Mouse (Mus musculus) midbrain, embryonic 14.5 days (tissue): ENCODE data around the gene Sik3. TPM values are rescaled to one million over a fixed set of nuclear protein-coding genes. Genes with fewer than 3 reads are reported as not detected.

ENCODE experiments used
- ATAC-seq: fragments of 200-750 bp; cut with Nextera tagmentation; 2 replicates; pipeline ENCODE4 v1.8.0; 2017; ENCODE audit warnings: moderate number of reproducible peaks, moderate library complexity; ENCODE audit not compliant: low FRiP score, low TSS enrichment
- DNase-seq: peaks from one replicate; pipeline ENCODE4 v3.0.0-alpha.2; 2015
- H3K27ac ChIP-seq: fragments of 300-500 bp; sonication (generic); replicated peaks from 2 replicates; pipeline ENCODE4 v1.5.1; 2014; ENCODE audit warnings: mild to moderate bottlenecking, low read depth, low read length, moderate library complexity
- H3K27me3 ChIP-seq: fragments of 300-500 bp; sonication (generic); 2 replicates; pipeline ENCODE4 v1.6.1; 2014; ENCODE audit warnings: low read length, control low read depth, mixed read lengths; ENCODE audit not compliant: control insufficient read depth, insufficient read depth
- H3K36me3 ChIP-seq: fragments of 300-500 bp; sonication (generic); 2 replicates; pipeline ENCODE4 v1.6.1; 2014; ENCODE audit warnings: low read length, control low read depth; ENCODE audit not compliant: control insufficient read depth, insufficient read depth
- H3K4me1 ChIP-seq: fragments of 300-500 bp; sonication (generic); 2 replicates; pipeline ENCODE4 v1.6.1; 2014; ENCODE audit warnings: mild to moderate bottlenecking, antibody characterized with exemption, low read length, control low read depth; ENCODE audit not compliant: control insufficient read depth, insufficient read depth
- H3K4me2 ChIP-seq: fragments of 300-500 bp; sonication (generic); 2 replicates; pipeline ENCODE4 v1.6.1; 2014; ENCODE audit warnings: mild to moderate bottlenecking, low read length, moderate library complexity
- H3K4me3 ChIP-seq: fragments of 300-500 bp; sonication (generic); replicated peaks from 2 replicates; pipeline ENCODE4 v1.5.1; 2014; ENCODE audit warnings: low read depth, low read length
- H3K9ac ChIP-seq: fragments of 300-500 bp; sonication (generic); replicated peaks from 2 replicates; pipeline ENCODE4 v1.6.1; 2014; ENCODE audit warnings: mild to moderate bottlenecking, low read length, moderate library complexity
- H3K9me3 ChIP-seq: fragments of 300-500 bp; sonication (generic); 2 replicates; pipeline ENCODE4 v1.6.1; 2016; ENCODE audit warnings: low read length, control low read depth, mixed read lengths; ENCODE audit not compliant: control insufficient read depth
- WGBS: fragments of 180-500 bp; shearing (Covaris S2); extraction: QIAGEN DNeasy Blood & Tissue Kit; methylation state at CpG from one replicate; pipeline ENCODE4 v1.1.7; 2014; 5-methylcytosine and 5-hydroxymethylcytosine counted together
- polyA plus RNA-seq: library from polyadenylated mRNA; unstranded; fragments of >200 nt; fragmentation: Nextera tagmentation; extraction: Ambion mirVana; gene quantifications from 2 replicates; pipeline ENCODE4 v1.2.1, GENCODE M21; 2014

Sik3 gene
- polyA plus RNA-seq, 1 experiment from 2014 or later, result 10.3 TPM

- peak; percentile 95 for ATAC-seq
- peaks cover 5% of the 10 kb centered on the region for H3K4me1 ChIP-seq
- H3K27ac ChIP-seq, result peak within 1 kb of the TSS; percentile 64; the same call in 1 of the 2 replicates
- H3K9me3 ChIP-seq, result no peaks in the 10 kb centered on the region
- WGBS, result 6% methylated on average over 45 of the region's 45 CpGs
- peaks cover 6% of the 10 kb centered on the region; the same call in 1 of the 2 replicates for H3K27me3 ChIP-seq
- DNase-seq, result peak; percentile 94
- peaks cover 34% of the 10 kb centered on the region for H3K36me3 ChIP-seq
- peak within 1 kb of the TSS; percentile 70 for H3K4me3 ChIP-seq
- peak within 1 kb of the TSS; percentile 93 for H3K4me2 ChIP-seq
- peak within 1 kb of the TSS; percentile 60 for H3K9ac ChIP-seq
Measured at GRCm38 (mm10) chr9:46272677-46273454, 260.2 kb downstream of the Sik3 start, which contains the start of gene Zpr1. Gene Zpr1, plus strand, starts transcription at chr9:46273064.

Other genes starting within 250 kb of the Sik3 start
- gene Cep164, start 184.1 kb upstream of the Sik3 start, polyA plus RNA-seq, result 13.0 and 18.0 TPM in 2 replicates
- gene Bace1, start 174.2 kb upstream of the Sik3 start, polyA plus RNA-seq, result 46.5 and 56.5 TPM in 2 replicates
- gene Pcsk7, start 106.3 kb upstream of the Sik3 start, polyA plus RNA-seq, result 15.5 and 17.4 TPM in 2 replicates
- 97.4 and 121 TPM in 2 replicates for gene Rnf214, start 105.9 kb upstream of the Sik3 start, polyA plus RNA-seq
- gene Tagln, start 76.8 kb upstream of the Sik3 start, polyA plus RNA-seq, result 1.6 and 3.3 TPM in 2 replicates
- 40.3 and 40.5 TPM in 2 replicates for gene Sidt2, start 57.6 kb upstream of the Sik3 start, polyA plus RNA-seq
- 291 and 338 TPM in 2 replicates for gene Pafah1b2, start 130 bp upstream of the Sik3 start, polyA plus RNA-seq
- gene Apoa1, start 215.8 kb downstream of the Sik3 start, polyA plus RNA-seq, result 4.2 and 5.4 TPM in 2 replicates
- gene Apoc3, start 222.8 kb downstream of the Sik3 start, polyA plus RNA-seq, result not detected in 2 replicates
- not detected in 2 replicates for gene Apoa4, start 227.9 kb downstream of the Sik3 start, polyA plus RNA-seq